ENCODE assay signal across 19 mouse cellular contexts in genomic region chr2:150610097-150610496, GRCm38 (mm10). TPM values are rescaled to one million over a fixed set of nuclear protein-coding genes. Genes with fewer than 3 reads are reported as not detected.
"Had no signal": no experiment of that assay in that cellular context is flagged by ENCODE, and none has a peak within 500 bp of the region (broad histone marks: within the 10 kb centered on the region; RNA-seq: fewer than 3 reads in every experiment).

No protein-coding gene starts in this region.

- H3K4me3 ChIP-seq: layer of hippocampus, adult 2 months; limb, embryonic 15.5 days; megakaryocyte, embryonic 14.5 days; midbrain, embryonic 12.5 days had no signal

- H3K27me3 ChIP-seq: limb, embryonic 15.5 days; midbrain, embryonic 12.5 days; neural tube, embryonic 15.5 days had no signal

- H3K4me2 ChIP-seq: limb, embryonic 15.5 days; lung, embryonic 14.5 days; midbrain, embryonic 12.5 days had no signal

- ATAC-seq: midbrain, embryonic 16.5 days had no signal

- H3K9ac ChIP-seq: limb, embryonic 15.5 days; lung, embryonic 14.5 days; midbrain, embryonic 12.5 days; neural tube, embryonic 15.5 days had no signal

- H3K27ac ChIP-seq: layer of hippocampus, adult 2 months; limb, embryonic 15.5 days; midbrain, embryonic 12.5 days; neural tube, embryonic 15.5 days had no signal

- DNase-seq: kidney, adult 11 months; kidney, postnatal 10 days; kidney, postnatal 4 days; lung, embryonic 14.5 days; lung, postnatal 10 days; lung, postnatal 4 days; right cerebral cortex, postnatal 4 days; spleen, adult 18-20 months; thymus, adult 18-20 months; thymus, postnatal 14 days had no signal

- H3K9me3 ChIP-seq: limb, embryonic 15.5 days; megakaryocyte, embryonic 14.5 days; midbrain, embryonic 12.5 days; neural tube, embryonic 15.5 days had no signal

- H3K36me3 ChIP-seq: limb, embryonic 15.5 days; midbrain, embryonic 12.5 days; neural tube, embryonic 15.5 days had no signal

RNA-seq across cellular contexts. Expression of gene Cst7, which starts 39.9 kb away (rescaled TPM):
- total RNA-seq: layer of hippocampus, postnatal 14 days; left cerebral cortex, adult 18-20 months; left cerebral cortex, postnatal 10 days had no signal
- polyA plus RNA-seq: midbrain, embryonic 12.5 days had no signal
